Mouse (Mus musculus): ENCODE data around the gene Hspa5.
"Not testable (repeated sequence)": the region's sequence is repeated elsewhere in the genome, so short reads cannot be mapped to it uniquely, and the experiment has no call there.

Gene Hspa5

DNA sequence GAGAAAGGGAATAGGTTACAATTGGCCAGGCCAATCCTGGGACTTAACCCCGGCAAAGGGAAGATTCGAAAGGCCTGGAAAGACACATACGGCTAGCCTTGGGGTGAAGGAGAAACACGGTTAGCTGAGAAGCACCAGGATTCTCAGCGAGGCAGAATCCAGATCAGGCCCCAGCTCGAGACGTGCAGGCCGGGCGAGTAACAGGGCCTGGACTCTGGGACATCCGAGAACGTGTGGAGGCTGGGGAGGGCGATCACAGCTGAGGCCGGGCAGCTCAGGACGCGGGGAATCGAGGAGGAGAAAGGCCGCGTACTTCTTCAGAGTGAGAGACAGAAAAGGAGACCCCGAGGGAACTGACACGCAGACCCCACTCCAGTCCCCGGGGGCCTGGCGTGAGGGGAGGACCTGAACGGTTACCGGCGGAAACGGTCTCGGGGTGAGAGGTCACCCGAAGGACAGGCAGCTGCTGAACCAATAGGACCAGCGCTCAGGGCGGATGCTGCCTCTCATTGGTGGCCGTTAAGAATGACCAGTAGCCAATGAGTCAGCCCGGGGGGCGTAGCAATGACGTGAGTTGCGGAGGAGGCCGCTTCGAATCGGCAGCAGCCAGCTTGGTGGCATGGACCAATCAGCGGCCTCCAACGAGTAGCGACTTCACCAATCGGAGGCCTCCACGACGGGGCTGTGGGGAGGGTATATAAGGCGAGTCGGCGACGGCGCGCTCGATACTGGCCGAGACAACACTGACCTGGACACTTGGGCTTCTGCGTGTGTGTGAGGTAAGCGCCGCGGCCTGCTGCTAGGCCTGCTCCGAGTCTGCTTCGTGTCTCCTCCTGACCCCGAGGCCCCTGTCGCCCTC is at the start of gene Hspa5:
Gene Hspa5, plus strand, starts transcription at position 603 of the 859 bp plus-strand sequence.
- DNase-seq = peak; percentile 100

DNA sequence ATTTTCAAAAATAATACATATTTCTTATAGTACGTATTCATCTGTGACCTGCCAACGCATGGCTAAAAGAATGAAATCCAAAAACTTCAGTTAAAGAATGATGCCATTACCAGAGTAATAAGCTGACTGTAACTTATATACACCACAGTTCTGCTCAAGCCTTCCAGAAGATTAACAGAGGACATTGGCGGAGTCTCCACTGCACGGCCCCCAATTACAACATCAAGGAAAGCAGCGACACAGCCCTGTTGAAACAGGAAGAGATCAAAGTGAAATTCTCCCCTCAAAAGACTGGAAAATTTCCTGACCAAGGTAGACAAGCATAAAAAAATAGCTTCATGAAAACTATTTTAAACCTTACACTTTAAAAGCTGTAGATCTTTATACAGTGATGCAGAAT is 46.5 kb upstream of the Hspa5 start:
- no peak for DNase-seq

DNA sequence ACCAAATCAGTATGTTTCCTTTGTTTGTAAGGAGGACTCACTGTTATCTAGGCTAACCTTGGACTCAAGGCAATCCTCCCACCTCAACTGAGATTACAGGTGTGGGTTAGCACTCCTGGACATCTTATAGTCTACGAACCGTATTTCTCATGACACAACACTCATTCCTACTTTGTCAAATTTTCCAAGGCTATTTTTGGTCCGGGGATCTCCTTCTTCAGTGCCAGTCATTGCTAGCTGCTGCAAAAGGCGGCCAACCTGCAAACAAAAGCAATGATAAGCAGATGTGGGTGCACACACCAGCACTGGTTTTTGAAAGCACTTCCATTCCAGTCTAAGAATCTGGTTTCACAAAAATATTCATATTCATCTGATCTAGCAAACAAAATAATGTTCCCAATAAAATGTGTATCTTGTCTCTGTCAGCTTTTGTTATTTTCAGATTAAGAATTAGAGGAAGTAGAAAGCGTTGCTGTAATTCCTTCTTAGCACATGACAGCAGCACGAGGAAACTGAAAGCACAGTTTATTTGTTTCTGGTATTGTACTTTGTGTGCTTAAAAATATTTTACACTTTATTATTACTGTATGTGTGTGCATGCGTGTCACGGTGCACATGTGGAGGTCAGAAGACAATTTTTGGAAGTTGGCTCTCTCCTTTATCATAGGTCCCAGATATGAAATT is 44.6 kb upstream of the Hspa5 start:
- DNase-seq = no peak

DNA sequence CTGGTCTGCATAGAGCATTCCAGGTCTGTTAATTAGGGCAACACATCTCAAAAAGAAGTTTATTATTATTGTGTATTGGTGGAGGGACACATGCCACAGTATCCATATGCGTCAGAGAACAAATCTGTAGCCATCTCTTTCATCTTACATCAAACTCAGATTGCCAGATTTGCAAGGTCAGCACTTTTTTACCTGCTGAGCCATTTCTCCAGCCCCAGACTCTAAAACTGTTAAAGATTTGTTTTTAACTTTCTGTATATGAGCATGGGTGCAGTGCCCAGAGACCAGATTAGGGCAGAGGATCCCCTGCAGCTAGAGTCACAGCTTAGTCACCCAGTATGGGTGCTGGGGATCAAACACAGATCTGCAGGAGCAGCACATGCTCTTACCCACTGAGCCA is 35.1 kb upstream of the Hspa5 start:
- no peak for DNase-seq

DNA sequence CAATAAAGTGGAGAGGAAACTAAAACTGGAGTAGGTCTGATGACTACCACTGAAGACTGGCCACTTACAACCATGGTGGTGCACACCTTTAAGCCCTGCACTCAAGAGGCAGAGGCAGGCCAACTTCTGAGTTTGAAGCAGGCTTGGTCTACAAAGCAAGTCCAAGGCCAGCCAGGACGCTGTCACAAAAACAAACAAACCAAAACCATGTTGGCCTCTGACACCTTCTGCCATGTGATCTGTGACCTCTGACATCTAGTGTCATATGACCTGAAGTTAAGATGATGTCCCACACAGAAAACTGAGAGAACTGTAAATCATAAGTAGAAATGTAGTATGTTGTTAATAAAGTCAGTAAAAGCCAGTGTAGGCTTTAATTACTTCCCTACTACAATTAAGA is 33.9 kb upstream of the Hspa5 start:
- DNase-seq = no peak

DNA sequence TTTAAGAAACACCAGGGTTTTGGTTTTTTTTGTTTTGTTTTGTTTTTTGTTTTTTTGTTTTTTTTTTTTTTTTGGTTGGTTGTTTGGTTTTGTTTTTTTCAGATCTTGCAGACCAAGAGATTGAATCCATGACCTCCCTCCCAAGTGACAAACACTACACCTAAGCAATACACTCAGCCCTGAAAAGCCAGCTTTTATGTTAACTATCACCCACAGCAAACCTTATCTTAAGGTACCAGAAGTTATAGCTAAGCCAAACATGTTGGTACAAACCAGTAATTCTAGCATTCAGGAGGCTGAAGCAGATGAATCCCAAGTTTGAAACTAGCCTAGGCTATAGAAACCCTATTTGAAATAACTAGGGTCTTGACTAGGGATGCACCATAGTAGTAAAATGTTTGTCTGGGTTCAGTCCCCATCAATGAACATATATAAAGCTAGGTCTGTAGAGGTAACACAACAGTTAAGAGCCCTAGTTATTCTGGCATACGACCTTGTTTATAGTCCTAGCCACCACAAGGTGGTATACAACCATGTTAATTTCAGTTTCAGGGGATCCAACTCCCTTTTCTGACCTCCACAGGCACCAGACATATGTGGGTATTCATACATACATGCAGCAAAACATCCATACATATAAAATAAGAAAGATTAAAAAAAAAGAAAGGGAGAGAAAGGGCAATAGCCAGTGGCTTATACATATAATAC is 31.9 kb upstream of the Hspa5 start:
- no peak for DNase-seq

DNA sequence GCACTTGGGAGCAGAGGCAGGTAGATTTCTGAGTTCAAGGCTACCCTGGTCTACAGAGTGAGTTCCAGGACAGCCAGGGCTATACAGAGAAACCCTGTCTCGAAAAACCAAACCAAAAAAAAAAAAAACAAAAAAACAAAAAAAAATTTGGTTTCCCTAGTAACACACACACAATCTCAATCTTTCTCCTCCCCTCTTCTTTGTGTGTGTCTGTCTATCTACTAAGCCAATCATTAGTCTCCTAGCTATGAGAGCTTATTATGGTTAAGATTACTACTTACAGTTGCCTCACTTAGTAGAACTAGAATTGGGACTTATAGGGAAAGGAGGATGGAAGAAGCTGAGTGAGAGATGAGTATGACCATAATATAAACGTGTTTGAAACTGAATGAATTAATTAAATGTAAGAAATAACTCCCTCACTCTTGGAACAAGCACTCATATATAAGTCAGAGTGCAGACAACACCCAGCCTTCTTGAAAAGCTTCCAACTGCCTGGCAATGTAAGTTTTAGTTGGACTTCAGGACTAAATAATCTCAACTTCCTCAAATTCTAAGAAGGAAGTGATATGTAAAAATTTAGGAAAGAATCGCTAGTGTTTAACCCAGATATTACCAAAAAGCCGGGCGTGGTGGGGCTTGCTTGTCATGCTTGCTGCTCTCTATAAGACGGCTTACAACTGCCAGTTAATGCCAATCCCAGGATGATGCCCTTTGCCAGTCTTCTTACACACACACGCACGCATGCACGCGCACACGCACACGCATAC is 30.2 kb upstream of the Hspa5 start:
- no peak for DNase-seq

DNA sequence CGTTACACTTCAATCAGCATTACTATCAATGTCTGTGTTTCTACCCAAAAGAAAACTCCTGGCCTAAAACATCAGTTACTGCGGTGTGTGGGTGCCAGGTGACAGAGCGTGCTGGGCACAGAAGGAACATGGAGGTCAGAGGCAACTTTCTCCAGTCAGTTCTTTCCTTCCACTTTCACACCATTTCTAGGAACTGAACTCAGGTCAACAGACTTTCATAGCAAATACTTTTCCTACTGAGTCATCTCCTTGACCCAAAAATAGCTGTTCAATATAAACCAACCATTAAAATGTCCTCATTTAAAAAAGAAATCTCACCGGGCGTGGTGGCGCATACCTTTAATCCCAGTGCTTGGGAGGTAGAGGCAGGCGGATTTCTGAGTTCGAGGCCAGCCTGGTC is 29.1 kb upstream of the Hspa5 start:
- no peak for DNase-seq

DNA sequence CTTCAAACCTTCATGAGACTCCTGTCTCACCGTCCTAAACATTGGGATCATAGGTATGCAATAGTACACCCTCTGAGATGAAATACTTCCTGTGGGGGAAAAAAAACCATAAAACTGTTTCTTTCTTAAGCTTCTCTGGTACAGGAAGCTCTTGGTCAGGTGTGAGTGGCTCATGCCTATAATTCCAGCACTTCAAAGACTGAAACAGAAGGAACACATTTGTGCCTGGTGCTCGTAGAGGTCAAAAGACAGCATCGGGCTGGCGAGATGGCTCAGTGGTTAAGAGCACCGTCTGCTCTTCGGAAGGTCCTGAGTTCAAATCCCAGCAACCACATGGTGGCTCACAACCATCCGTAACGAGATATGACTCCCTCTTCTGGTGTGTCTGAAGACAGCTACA is 27.3 kb upstream of the Hspa5 start:
- DNase-seq = no peak

DNA sequence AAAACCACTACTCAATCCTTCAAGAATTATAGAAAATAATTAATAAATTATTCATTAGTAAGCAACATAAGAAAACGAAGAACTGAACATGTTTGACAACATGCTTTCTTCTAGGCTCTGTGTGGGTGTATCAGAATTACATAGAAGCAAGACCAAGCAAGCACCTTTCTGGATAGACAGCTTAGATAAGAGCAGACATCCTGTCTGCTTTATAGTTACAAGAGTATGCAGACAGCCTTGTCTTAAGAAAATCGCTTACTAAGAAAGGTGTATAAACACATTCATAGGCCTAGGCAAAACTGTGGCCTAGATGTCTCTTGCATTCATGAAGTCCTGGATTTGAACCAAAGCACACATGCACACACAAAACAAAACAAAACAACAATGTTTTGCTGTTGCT is 26.1 kb upstream of the Hspa5 start:
- no peak for DNase-seq

DNA sequence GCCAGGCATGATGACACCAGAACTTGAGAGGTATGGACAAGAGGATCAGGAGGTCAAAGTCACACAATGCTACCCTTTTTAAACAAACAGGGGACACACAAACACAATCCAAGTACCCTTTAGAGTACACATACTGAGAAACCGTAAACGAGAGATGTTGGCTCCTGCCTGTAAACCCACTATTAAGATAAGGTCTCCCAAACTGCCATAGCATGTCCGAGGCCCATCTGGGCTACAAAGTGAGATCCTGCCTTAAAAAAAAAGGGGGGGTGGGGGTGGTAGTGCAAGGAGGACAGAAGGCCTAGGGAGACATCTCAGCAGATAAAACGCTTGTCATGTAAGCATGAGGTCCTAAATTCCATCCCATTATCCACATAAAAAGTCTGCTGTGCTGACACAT is 23.3 kb upstream of the Hspa5 start:
- no peak for DNase-seq

DNA sequence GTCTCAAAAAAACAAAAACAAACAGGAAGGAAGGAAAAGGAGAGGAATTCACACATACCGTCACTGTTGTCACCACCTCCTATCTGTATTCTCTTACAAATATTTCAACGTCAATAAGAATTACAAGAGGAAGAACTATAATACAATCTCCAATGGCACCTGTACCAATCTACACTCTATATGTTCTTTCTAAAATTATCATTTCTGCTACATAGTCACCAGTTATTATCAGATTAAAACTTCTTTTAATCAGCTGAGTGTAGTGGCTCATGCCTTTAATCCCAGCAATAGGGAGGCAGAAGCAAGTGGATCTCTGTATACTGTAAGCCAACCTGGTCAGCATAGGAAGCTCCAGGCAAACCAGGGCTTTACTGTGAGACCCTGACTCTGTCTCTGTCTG is 21.5 kb upstream of the Hspa5 start:
- DNase-seq = no peak

DNA sequence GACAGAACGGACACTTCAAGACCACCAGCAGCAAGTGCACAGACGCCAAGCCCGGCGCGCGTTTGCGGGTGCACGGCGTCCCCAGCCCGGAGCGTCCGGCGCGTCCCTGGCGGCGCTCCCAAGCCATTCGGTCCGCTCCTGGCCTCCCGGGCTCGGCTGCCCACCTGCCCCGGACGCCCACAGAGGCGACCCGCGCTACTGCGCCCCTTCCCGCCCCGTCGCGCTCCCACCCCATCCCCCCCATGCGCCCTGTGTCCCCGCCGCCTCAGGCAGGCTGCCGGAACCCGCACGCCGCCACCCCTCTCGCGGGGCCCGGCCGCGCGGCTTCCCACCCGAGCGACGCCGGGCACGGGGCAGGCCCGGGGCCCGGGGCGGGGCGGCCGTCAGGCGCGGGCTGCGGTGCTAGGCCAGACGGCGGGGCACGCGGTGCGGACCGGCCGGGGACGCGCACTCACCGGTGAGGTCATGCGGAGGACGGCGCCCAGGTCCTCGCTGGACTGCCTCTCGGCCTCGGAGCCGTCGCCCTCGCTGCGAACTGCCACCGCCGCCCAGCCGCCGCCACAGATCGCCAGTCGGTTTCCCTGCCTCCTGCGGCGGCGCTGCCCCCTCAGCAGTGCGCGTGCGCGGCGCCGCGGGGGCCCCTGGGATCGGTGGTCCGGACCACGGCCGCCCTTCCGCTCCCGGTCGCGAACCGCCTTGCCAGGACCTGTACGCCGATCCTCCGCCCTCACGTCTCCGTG is 17.8 kb upstream of the Hspa5 start:
- DNase-seq = peak; percentile 84

DNA sequence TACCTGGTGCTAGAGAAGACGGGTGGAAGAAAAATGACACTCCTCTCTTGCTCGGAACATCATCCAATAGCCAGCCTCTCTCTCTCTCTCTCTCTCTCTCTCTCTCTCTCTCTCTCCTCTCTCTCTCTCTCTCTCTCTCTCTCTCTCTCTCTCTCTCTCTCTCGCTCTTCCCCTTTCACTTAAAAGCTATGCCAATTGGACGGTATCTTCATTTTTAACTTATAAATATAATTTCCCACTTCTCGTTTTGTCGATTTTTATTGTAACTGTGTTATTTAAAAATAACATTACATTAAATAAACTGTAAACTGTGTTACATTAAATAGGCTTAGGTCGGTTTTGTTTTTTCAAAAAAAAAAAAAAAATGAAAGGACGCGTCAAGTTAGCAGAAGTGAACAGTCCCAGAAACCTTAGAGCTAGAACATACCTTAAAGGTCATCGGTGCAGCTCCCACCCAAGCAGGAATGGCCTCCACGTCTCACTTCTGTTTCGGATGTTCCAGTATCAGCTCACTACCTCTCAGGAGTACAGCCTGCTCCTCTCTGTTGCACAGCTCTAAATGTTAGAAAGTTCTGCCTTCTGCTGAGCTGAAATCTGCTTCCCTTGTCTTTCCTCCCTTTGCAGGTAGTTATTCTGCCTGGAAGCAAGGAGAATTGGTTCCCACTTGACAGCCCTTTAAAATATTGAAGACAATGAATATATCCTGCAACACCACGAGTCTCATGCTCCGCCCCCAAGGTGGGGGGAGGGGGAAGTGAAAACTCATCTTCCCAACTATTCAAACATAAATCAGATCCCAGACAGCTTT is 17.0 kb upstream of the Hspa5 start, which contains the start of gene Gapvd1:
Gene Gapvd1, minus strand, starts transcription at position 682 of the 808 bp plus-strand sequence.
- peak; percentile 26 for DNase-seq

DNA sequence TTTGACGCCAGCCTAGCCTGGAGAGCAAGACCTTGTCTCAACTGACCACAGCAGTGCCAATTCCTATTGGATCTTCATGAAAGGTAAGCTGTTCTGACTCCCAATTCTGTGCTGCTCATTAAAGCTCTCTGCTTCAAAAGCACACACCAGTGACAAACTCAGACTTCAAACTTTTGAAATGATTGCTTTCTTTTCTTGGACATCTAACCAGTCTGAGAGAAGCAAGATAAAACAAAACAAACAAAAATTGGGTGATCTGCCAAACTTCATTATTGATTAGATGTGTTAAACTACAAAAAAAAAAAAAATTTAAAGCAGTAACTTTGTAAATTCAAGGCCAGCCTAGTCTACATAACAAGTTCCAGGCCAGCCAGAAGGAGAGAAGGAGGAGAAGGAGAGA is 14.4 kb upstream of the Hspa5 start:
- DNase-seq = no peak

DNA sequence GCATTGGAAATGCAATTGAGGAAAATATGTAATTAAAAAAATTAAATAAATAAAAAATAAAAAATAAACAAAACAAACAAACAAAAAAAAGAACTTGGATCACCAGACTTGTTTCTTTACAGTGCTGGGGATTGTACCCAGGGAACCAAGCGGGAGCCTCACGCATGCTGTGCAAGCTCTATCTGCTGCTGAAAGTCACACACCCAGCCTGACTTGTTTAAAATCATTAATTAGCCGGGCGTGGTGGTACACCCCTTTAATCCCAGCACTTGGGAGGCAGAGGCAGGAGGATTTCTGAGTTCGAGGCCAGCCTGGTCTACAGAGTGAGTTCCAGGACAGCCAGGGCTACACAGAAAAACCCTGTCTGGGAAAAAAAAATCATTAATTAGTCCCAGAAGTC is 10.5 kb upstream of the Hspa5 start:
- not testable (repeated sequence) for DNase-seq

DNA sequence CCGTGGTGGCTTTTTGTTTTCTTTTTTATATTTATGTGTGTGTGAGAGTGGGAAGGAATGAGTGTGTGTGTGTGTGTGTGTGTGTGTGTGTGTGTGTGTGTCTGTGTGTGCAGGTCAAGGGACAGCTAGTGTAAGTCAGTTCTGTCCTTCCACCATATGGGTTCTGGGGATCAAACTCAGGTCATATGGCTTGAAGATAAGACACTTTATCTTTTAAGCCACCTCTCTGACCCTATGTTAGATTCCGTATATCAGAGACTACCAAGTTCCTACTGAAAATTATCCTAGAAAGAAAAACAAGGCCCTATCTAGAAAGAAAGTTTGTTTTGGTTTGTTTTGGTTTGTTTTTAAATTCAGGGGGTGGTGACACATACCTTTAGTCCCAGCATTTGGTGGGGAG is 9.6 kb upstream of the Hspa5 start:
- no peak for DNase-seq

DNA sequence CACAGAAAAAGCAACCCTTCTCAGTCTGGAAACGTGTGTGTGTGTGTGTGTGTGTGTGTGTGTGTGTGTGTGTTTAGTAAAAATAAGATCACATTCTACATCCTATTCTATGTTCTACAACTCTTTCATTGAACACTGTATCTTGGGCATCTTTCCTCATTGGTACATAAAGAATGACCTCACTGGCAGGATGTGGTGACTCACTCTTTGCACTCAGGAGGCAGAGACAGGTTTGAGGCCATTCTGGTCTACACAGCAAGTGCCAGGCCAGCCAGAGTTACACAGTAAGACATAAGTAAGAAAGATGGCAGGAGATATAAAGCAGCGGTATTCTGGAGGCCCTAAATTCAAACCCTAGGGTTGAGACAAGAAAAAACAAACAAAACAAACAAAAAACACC is 8.9 kb upstream of the Hspa5 start:
- no peak for DNase-seq

DNA sequence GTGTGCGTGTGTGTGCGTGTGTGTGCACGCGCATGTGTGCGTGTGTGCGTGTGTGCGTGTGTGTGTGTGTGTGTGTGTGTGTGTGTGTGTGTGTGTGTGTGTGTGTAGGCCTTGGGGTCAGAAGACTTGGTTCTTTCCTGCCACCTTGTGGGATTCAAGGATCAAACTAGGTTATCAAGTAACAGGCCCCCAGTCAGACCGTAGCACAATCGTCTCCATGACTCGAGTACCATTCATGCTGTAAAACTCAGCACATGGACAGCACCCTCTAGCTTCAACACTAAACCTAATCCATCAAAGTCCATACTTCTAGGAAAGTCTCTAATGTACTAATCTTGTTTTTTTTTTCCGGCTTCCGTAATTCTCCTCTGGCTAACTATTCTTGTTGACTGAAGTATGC is 7.0 kb upstream of the Hspa5 start:
- no peak for DNase-seq

DNA sequence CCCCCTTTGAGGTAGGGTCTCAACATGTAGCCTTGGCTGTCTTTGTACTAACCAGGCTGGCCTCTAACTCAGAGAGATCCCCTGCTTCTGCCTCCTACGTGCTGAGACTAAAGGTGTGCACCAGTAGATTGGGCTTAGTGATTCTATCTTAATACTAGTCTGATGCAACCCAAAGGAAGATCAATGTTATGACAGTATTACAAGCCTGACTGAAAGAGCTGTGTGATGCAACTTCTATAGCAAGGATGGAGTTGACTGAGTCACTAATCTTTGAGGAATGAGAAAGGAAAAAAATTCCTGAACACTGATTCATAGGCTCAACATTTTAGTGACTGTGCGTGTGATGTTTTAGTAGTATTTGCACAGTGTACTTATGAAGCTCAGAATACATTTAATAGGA is 1.7 kb upstream of the Hspa5 start:
- no peak for DNase-seq

DNA sequence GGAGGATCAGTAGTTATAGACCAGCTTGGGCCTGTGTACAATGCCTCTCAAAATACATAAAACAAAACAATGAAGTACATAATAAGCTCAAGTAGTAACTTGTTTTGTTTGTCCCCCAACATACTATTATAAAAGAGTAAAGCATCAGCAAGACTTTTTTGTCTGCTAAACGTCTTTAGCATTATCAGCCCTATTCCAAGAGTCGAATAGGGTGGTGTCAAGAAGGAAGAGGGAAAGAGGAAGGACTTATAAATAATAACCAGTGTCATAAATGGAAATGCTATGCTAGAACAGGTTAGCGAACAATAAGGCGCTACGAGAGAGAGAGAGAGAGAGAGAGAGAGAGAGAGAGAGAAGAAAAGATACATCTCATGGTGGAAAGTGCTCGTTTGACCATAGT is 819 bp upstream of the Hspa5 start:
- DNase-seq = no peak

Measured in kidney, adult 11 months (tissue).